Mouse (Mus musculus) retina, adult 2 months (tissue): ENCODE data around the gene Tmem115.

Experiments
- DNase-seq: peaks from one replicate; pipeline ENCODE4 v3.0.0-alpha.2; 2012; ENCODE audit warnings: low read depth, low spot score

The Tmem115 gene

DNA sequence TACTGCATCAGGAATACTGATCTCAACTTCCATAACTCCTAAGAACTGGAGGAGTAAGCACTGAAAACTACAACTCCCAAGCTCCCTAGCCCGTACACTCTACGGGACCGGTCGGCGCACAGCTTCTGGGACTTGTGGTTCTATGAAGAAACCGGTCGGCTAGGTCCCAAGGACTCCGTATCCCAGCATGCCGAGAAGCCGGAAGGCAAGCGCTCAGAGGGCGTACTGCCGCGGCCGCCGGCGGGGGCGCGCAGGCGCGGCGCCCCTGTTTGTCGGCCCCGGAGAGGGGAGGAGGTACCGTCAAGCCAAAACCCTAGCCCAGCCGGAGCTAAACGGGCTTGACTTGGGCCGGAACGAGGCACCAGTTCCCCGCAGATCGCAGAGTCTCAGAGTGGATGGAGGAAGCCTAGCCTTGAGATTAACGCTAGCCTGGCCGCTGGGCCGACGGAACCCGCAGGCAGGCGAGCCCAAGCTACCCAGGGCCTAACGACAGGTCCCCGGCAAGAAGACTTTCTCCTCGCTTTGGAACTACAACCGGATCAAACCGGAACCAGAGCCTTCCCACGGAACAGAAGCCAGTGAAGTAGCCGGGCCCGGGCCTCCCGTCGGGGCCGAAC lies at the start of gene Tmem115:
TSS of gene Tmem115 (plus strand) at position 155 of the 617 bp plus-strand sequence.
- peak; percentile 90 for DNase-seq

DNA sequence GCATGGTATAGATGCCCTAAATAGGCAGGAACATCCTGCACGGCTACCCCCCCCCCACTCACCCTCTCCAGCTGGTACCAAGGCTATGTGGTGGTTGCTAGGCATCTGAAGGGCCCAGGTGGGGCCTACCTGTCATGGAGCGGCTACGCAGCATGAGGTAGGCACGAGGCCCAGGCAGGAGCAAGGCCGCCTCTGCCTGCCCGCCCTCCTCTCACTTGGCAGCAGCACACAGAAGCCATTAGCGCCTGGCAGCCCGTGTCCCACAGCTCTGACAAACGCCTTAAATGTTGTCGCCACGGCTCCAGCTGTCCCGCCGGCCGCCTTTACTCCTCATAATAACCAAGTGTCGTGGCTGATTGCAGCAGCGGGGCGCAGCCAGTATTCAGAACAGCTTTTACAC lies 49.4 kb upstream of the Tmem115 start:
- DNase-seq: no peak

DNA sequence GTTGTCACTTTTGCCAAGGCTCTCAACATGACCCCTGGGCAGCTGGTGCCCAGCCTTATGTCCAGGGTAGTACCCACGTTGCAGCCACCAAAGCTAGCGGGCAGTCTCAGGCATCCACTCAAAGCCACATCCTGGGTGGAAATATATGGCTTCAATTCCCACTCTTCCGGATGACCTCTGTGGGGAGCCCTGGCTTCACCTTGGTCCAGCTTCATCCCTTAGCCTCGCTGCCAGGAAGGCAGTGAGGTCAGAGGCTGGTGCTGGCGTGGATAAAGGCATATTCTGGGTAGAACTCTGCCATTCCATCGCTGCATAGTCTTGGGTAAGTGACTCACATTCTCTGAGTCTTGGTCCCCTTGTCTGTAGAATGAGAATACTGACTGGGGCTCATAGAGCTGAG lies 49.0 kb upstream of the Tmem115 start:
- DNase-seq: no peak

GRCm38 (mm10) chr9:107486086-107486485 lies 47.7 kb upstream of the Tmem115 start:
- DNase-seq: no peak

DNA sequence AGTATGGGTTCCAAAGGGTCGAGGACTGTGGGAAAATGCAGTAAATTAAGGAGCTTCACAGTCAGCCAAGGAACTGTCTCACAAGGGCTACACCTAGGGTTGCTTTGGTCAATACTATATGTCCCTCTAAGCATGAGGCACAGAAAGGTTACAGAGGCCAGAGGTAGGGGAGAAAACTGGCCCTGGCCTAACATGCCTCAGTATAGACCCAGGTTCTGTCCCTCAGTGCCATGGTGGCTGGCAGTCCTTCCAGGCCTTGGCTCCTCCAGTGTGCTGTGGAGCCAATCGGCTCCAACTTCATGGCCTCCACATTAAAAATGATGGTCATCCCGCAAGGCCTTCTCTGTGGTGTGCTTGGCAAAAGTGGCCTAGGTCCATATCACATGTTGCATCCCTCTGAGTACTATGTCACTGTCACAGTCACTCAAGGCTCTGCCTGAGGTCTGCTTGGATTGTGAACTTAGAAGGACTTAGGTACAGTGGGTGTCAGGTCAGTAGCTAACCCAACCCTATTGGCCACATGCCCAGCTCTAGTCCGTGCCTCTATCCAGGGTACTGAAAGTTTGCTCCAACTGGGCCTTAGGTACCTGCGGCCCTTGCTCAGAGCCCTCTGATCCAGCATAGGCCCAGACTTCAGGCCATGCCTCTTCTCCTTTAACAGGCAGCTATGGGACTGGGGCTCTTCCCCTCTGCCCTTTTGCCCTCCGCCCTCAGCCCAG lies 47.1 kb upstream of the Tmem115 start:
- no peak for DNase-seq

GRCm38 (mm10) chr9:107490146-107490545 lies 43.6 kb upstream of the Tmem115 start:
- no peak for DNase-seq

- DNase-seq: no peak
Observed at GRCm38 (mm10) chr9:107490625-107491024, 43.1 kb upstream of the Tmem115 start.

DNA sequence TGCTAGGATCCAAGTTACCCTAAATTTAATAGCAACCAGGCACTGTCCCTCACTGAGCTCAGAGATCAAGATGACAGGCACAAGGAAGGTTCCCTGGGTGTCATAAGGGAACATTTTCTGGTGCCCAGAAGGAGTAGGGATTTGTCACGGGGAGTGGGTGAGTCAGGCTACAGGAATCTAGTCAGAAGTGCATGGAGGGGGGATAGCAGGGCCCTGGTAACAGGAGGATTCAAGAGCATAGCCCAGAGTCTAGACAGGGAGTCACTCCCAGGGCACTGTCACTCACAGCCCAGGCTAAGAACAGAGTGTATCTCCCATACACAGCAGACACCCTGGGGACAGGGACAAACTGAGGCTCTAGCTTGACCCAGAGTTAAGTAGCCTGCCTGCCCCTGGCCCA lies 40.2 kb upstream of the Tmem115 start:
- DNase-seq: no peak

- no peak for DNase-seq
Observed at GRCm38 (mm10) chr9:107494238-107494637, 39.5 kb upstream of the Tmem115 start.

DNA sequence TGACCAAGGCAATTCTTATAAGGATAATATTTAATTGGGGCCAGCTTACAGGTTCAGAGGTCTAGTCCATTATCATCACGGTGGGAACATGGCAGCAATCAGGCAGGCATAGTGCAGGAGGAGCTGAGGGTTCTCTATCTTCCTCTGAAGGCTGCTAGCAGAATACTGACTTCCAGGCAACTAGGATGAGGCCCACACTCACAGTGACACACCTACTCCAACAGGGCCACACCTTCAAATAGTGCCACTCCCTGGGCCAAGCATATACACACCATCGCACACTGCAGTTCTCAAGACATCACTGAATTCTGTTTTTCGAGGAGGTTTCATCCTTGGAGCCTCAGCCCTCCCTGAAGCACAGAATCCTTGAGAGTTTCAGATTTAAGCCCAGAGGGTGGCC lies 37.4 kb upstream of the Tmem115 start:
- no peak for DNase-seq

DNA sequence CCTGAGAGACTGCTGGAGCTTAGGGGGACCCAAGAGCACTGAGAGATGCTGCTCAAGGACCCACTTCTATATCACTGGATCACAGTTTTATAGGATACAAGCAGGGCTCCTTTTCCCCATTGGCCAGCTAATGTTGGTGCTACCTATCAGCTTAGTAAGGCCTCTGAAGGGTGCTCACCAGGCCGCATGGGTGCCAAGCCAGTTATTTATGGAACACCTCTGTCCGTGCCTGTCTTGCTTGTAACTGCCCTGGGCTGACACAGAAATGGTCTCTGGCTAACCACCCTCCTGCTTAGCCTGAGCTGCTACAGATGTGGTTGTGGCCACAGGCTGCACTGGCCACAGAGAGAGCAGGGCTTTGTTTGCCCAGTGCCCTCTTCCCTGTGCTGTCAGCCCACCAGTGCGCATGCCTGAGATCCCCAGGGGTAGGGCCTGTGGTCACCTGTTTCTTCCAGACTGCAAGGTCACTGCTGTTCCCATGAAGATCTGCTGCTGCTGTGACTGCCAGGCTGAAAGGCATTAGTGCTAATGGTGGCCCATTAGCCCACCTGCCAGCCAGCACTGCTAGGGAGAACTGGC lies 32.9 kb upstream of the Tmem115 start:
- DNase-seq: no peak

DNA sequence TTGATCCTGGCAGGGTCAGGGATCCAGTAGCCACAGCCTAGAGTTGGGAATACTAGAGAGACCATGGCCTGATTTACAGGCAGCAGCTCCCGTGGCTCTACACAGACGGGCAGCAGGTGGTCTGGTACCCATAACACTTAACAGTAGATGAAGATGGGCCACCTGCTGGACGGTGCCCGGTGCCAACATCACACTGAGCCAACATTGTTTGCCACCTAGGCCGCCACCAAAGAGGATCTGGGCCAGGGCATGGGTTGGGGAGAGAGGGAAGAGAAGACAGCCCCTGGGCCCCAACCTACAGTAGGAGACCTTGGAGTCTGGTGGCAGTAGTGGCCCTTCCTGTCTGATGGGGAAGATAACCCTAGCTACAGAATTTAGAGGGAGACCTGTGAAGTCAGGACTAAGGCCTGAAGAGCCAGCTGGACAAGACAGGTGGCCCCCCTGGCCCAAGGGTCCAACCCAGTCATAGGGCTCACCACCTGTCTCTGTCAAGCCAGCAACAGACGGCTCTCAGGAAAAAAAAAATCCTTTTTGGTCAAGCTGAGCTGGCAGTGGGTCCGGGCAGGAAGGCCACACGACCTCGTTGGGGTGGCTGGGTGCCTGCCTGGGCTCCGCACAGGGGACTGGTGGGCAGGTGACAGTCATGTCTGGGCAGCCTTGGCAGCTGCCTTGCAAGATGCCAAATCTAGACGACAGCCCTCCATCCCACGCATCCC lies 31.5 kb upstream of the Tmem115 start:
- no peak for DNase-seq

- no peak for DNase-seq
Observed at GRCm38 (mm10) chr9:107504662-107505537, 28.8 kb upstream of the Tmem115 start.

GRCm38 (mm10) chr9:107508266-107508665 lies 25.5 kb upstream of the Tmem115 start:
- no peak for DNase-seq

DNA sequence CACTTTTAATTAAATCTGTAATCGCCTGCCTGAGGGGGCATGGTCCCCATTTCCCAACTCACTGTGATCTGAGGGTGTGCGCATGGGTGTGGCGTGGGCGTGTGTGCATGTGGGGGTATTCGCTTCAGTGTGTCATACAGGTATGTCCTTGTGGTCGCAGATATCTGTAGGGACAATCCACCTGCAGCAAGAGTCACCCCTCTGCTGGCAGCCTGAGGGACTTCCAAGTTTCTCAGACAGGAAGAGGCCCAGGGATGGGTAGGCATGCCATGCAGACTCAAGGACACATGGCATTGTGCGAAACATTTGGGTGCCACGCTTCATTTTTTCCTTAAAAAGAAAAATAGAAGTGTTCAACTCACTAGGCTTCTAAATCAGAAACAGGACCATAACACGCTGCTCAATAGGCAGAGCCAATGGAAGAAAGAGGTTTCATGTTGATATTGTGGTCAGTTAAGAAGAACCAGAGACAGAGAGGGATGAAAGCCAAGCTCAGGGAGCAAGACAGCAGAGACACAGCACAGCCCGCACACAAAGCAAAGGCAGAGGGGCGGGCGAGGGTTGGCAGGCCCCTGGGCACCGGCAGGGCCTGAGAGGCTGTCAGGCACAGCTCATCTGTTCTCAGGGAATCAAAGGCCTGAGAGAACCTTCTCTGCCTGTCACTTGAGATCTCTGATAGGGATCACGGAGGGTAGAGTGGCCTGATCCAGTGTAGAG lies 23.2 kb upstream of the Tmem115 start:
- no peak for DNase-seq

DNA sequence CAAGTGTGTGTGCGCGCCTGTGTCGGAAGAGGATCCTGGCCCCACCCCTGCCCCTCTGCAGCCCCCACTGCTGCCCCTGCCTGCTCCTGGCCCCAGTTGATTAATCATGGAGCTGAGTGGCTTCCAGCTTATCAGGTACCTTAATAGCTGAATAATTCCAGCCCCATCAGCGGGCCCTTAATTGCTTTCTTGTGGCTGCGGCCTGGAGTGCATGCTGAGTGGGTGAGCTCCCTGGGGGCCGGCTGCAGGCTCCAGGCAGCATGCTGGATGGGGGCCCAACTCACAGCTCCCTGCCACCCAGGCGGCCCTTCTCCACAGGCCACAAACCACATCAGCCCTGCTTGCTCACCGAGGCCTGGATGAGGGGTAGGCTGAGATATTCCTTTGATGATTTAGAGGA lies 22.3 kb upstream of the Tmem115 start:
- DNase-seq: no peak

DNA sequence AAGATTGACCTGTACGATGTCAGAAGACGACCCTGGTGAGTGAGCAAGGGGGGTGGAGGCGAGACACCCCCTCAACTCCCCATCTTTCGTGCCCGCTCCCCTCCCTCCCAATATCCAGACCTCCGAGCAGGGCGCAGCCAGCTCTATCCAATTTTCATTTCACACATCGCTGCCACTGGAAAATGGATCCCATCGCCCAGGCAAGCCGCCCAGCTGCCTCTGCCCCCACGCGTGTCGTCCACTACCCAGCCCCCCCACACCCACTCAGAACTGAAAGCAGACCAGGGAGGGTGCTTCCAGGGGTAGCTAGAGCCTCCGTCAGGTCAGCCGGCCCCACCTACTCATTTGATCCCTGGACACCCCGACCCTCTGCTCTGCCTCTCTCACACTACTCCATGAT lies 21.4 kb upstream of the Tmem115 start:
- DNase-seq: no peak

GRCm38 (mm10) chr9:107514303-107514955 lies 19.3 kb upstream of the Tmem115 start:
- peak; percentile 58 for DNase-seq

- DNase-seq: no peak
Observed at GRCm38 (mm10) chr9:107520331-107520730, 13.4 kb upstream of the Tmem115 start.

- DNase-seq: no peak
Observed at GRCm38 (mm10) chr9:107521190-107521589, 12.6 kb upstream of the Tmem115 start.
